Mouse (Mus musculus) regulatory T cell (primary cell): Measurements from ENCODE around the gene Pacs2.

ENCODE experiments used
- in situ Hi-C: fragments of 300-600 bp; cut with MboI, MseI; formaldehyde crosslinking; loops from one replicate; pipeline ENCODE4 v1.15.1; 2025; ENCODE audit warnings: high pct_unique_total_duplicates

The Pacs2 gene

GRCm38 (mm10) chr12:113041481-113042439 lies 27.5 kb downstream of the Pacs2 start:
- in situ Hi-C loops, result no loop called here

- in situ Hi-C loops, result no loop called here
These were observed 28.2 kb downstream of the Pacs2 start for GRCm38 (mm10) chr12:113042543-113042942.

- in situ Hi-C loops, result no loop called here
These were observed 30.8 kb downstream of the Pacs2 start for GRCm38 (mm10) chr12:113044916-113045677.

GRCm38 (mm10) chr12:113046861-113047260 lies 32.6 kb downstream of the Pacs2 start:
- in situ Hi-C loops, result no loop called here

- in situ Hi-C loops, result no loop called here
These were observed 33.8 kb downstream of the Pacs2 start for GRCm38 (mm10) chr12:113048103-113048502.

GRCm38 (mm10) chr12:113049836-113050235 lies 35.5 kb downstream of the Pacs2 start:
- in situ Hi-C loops, result loop anchor here (5.0 kb wide), 1 partner anchor 33 kb away; no protein-coding TSS in a partner anchor

GRCm38 (mm10) chr12:113050671-113051070 lies 36.4 kb downstream of the Pacs2 start:
- in situ Hi-C loops, result loop anchor here (5.0 kb wide), 1 partner anchor 33 kb away; no protein-coding TSS in a partner anchor

- in situ Hi-C loops, result loop anchor here (5.0 kb wide), 1 partner anchor 35 kb away; no protein-coding TSS in a partner anchor
These were observed 37.5 kb downstream of the Pacs2 start for GRCm38 (mm10) chr12:113051628-113052403.

- in situ Hi-C loops, result no loop called here
These were observed 41.8 kb downstream of the Pacs2 start for GRCm38 (mm10) chr12:113056089-113056488.

GRCm38 (mm10) chr12:113060178-113060577 lies 45.9 kb downstream of the Pacs2 start:
- in situ Hi-C loops, result no loop called here

GRCm38 (mm10) chr12:113061606-113062005 lies 47.3 kb downstream of the Pacs2 start:
- in situ Hi-C loops, result no loop called here

- in situ Hi-C loops, result no loop called here
These were observed 47.9 kb downstream of the Pacs2 start for GRCm38 (mm10) chr12:113062201-113062600.

- in situ Hi-C loops, result no loop called here
These were observed 49.4 kb downstream of the Pacs2 start for GRCm38 (mm10) chr12:113063700-113064099.

GRCm38 (mm10) chr12:113068002-113068401 lies 53.7 kb downstream of the Pacs2 start:
- in situ Hi-C loops, result no loop called here

GRCm38 (mm10) chr12:113069389-113069788 lies 55.1 kb downstream of the Pacs2 start:
- in situ Hi-C loops, result no loop called here

GRCm38 (mm10) chr12:113071321-113071720 lies 57.0 kb downstream of the Pacs2 start:
- in situ Hi-C loops, result loop anchor here (10.0 kb wide), 1 partner anchor 67 kb away; the partner anchor contains the start of gene Brf1

- in situ Hi-C loops, result loop anchor here (10.0 kb wide), 1 partner anchor 67 kb away; the partner anchor contains the start of gene Brf1
These were observed 57.5 kb downstream of the Pacs2 start for GRCm38 (mm10) chr12:113071827-113072226.

GRCm38 (mm10) chr12:113073420-113074328 lies 59.4 kb downstream of the Pacs2 start:
- in situ Hi-C loops, result loop anchor here (10.0 kb wide), 1 partner anchor 69 kb away; the partner anchor contains the start of gene Brf1

- in situ Hi-C loops, result loop anchor here (10.0 kb wide), 1 partner anchor 70 kb away; the partner anchor contains the start of gene Brf1
These were observed 60.2 kb downstream of the Pacs2 start, which contains the start of gene Tex22 for GRCm38 (mm10) chr12:113074329-113075062. Gene Tex22, plus strand, starts transcription at chr12:113074502.
